Mouse (Mus musculus): ENCODE results near the gene Ripor2. TPM values are rescaled to one million over a fixed set of nuclear protein-coding genes. Genes with fewer than 3 reads are reported as not detected.

Gene Ripor2
- total and polyA plus RNA-seq, 3 experiments, result 8.6 to 10.9 (median 9.3) TPM

- Histone ChIP-seq H3K9ac (ENCODE audit: insufficient read depth, low read depth) (no peak overlapping the region), H3K27ac (ENCODE audit: insufficient read depth, low read depth) (no peak overlapping the region), H3K9me3 (replicated peaks; ENCODE audit: low read length) (peaks cover 2% of the 10 kb centered on the region), H3K4me2 (ENCODE audit: insufficient read depth, low read depth, poor library complexity, severe bottlenecking) (no peak overlapping the region), H3K36me3 (replicated peaks in 1 of 2; ENCODE audit: control insufficient read depth in 1 of 2, insufficient read depth in 1 of 2, low read length in 1 of 2) (peaks cover 32 to 79% of the 10 kb centered on the region in 2 experiments), H3K27me3 (replicated peaks) (no peaks in the 10 kb centered on the region), H3K4me3 (replicated peaks in 1 of 3; ENCODE audit: low read depth in 2 of 3, low read length in 2 of 3, poor library complexity in 1 of 3) (no peak overlapping the region), H3K79me2 (replicated peaks; ENCODE audit: control insufficient read depth, extremely low read depth, insufficient read depth, poor library complexity, severe bottlenecking) (no peaks in the 10 kb centered on the region), H3K4me1 (ENCODE audit: control insufficient read depth in 1 of 2, insufficient read depth in 2 of 2) (peaks cover 0 to 5% of the 10 kb centered on the region in 2 experiments; a peak in 1 of 4 replicates)
- TF ChIP-seq TBP (conservative IDR thresholded peaks at IDR 0.05; ENCODE audit: low read depth, low read length) (no peak), ZNF384 (IDR thresholded peaks at IDR 0.05; ENCODE audit: low read depth, low read length) (no peak), PAX5 (IDR thresholded peaks at IDR 0.05; ENCODE audit: low read length) (no peak), ZKSCAN1 (IDR thresholded peaks at IDR 0.05; ENCODE audit: borderline replicate concordance, low read depth, low read length) (no peak), SIN3A (IDR thresholded peaks at IDR 0.05; ENCODE audit: low read length) (no peak), ZMIZ1 (IDR thresholded peaks at IDR 0.05; ENCODE audit: low read depth, low read length) (no peak), EP300 (IDR thresholded peaks at IDR 0.05; ENCODE audit: low read length) (no peak), JUND (conservative IDR thresholded peaks at IDR 0.05; ENCODE audit: low read depth, low read length) (no peak)
- in situ Hi-C loops (cut with MboI; ENCODE audit: low pct_ligation_motif_present, low pct_unique_long_range_greater_than_20kb, low sequenced_read_pairs), result loop anchor here (25.0 kb wide), 1 partner anchor 197 kb away; no protein-coding TSS in a partner anchor
- no peak for DNase-seq (ENCODE audit: extremely low read depth)
- dilution Hi-C loops (cut with MboI; ENCODE audit: extremely low pct_ligation_motif_present, extremely low pct_unique_long_range_greater_than_20kb, low sequenced_read_pairs), result no loop called here
Observed at GRCm38 (mm10) chr13:24715601-24716000, 133.6 kb downstream of the Ripor2 start.

GRCm38 (mm10) chr13:24716441-24716840 is 134.5 kb downstream of the Ripor2 start:
- DNase-seq (ENCODE audit: extremely low read depth), result no peak
- Histone ChIP-seq H3K36me3 (replicated peaks in 1 of 2; ENCODE audit: control insufficient read depth in 1 of 2, insufficient read depth in 1 of 2, low read length in 1 of 2) (peaks cover 30 to 74% of the 10 kb centered on the region in 2 experiments), H3K4me1 (ENCODE audit: control insufficient read depth in 1 of 2, insufficient read depth in 2 of 2) (peaks cover 0 to 5% of the 10 kb centered on the region in 2 experiments; a peak in 1 of 4 replicates), H3K27ac (ENCODE audit: insufficient read depth, low read depth) (no peak overlapping the region), H3K4me3 (replicated peaks in 1 of 3; ENCODE audit: low read depth in 2 of 3, low read length in 2 of 3, poor library complexity in 1 of 3) (no peak overlapping the region), H3K4me2 (ENCODE audit: insufficient read depth, low read depth, poor library complexity, severe bottlenecking) (no peak overlapping the region), H3K9ac (ENCODE audit: insufficient read depth, low read depth) (no peak overlapping the region), H3K79me2 (replicated peaks; ENCODE audit: control insufficient read depth, extremely low read depth, insufficient read depth, poor library complexity, severe bottlenecking) (no peaks in the 10 kb centered on the region), H3K9me3 (replicated peaks; ENCODE audit: low read length) (peaks cover 2% of the 10 kb centered on the region), H3K27me3 (replicated peaks) (no peaks in the 10 kb centered on the region)
- dilution Hi-C loops (cut with MboI; ENCODE audit: extremely low pct_ligation_motif_present, extremely low pct_unique_long_range_greater_than_20kb, low sequenced_read_pairs), result no loop called here
- in situ Hi-C loops (cut with MboI; ENCODE audit: low pct_ligation_motif_present, low pct_unique_long_range_greater_than_20kb, low sequenced_read_pairs), result loop anchor here (25.0 kb wide), 1 partner anchor 196 kb away; no protein-coding TSS in a partner anchor
- TF ChIP-seq EP300 (IDR thresholded peaks at IDR 0.05; ENCODE audit: low read length), result no peak
- TF ChIP-seq MAFK (IDR thresholded peaks at IDR 0.05; ENCODE audit: insufficient replicate concordance, low read length), result no peak
- TF ChIP-seq ELF1 (IDR thresholded peaks at IDR 0.05; ENCODE audit: low read depth, low read length), result no peak
- no peak for TF ChIP-seq ETS1 (conservative IDR thresholded peaks at IDR 0.05; ENCODE audit: low read depth, low read length)
- no peak for TF ChIP-seq USF1 (IDR thresholded peaks at IDR 0.05; ENCODE audit: low read depth, low read length)
- no peak for TF ChIP-seq ZMIZ1 (IDR thresholded peaks at IDR 0.05; ENCODE audit: low read depth, low read length)
- TF ChIP-seq MEF2A (IDR thresholded peaks at IDR 0.05; ENCODE audit: borderline replicate concordance, low read depth, low read length), result no peak
- TF ChIP-seq MAZ (IDR thresholded peaks at IDR 0.05; ENCODE audit: low read depth, low read length), result no peak
- TF ChIP-seq SMC3 (IDR thresholded peaks at IDR 0.05; ENCODE audit: low read depth, low read length), result no peak
- no peak for TF ChIP-seq RAD21 (IDR thresholded peaks at IDR 0.05; ENCODE audit: low read depth, low read length)
- TF ChIP-seq NRF1 (IDR thresholded peaks at IDR 0.05; ENCODE audit: low read depth, low read length), result no peak
- TF ChIP-seq TCF12 (IDR thresholded peaks at IDR 0.05; ENCODE audit: low read depth, low read length), result no peak
- TF ChIP-seq POLR2AphosphoS2 (IDR thresholded peaks at IDR 0.05; ENCODE audit: low read depth, low read length), result no peak
- TF ChIP-seq MXI1 (IDR thresholded peaks at IDR 0.05; ENCODE audit: low read depth, low read length), result no peak
- no peak for TF ChIP-seq CTCF (conservative IDR thresholded peaks at IDR 0.05 in 1 of 2, IDR thresholded peaks at IDR 0.05 in 1 of 2; ENCODE audit: low read depth in 2 of 2, low read length in 2 of 2)
- TF ChIP-seq MYC (IDR thresholded peaks at IDR 0.05; ENCODE audit: low read depth, low read length), result no peak
- no peak for TF ChIP-seq ZNF384 (IDR thresholded peaks at IDR 0.05; ENCODE audit: low read depth, low read length)
